Comparison of ENCODE assay signal across 28 mouse cellular contexts in the genomic region with DNA sequence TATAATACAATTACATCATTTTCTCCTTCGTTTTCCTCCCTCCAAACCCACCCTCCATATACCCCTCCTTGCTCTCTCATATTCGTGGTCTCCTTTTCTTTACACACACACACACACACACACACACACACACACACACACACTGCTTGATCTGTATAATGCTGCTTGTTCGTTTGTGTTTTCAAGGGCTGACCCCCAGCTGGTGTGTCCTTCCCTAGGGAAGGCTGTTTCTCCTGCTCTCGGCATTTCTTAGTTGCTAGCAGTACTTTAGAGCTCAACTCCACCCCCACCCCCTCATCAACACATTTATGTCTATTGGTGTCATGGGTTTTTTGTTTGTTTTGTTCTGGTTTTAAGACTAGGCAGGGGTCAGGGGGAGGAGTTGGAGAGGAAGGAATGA.
DNase-seq lines count a peak whose midpoint lies in the region; ATAC-seq lines count a peak whose summit lies in the region.
"Had no signal": no experiment of that assay in that cellular context is flagged by ENCODE, and none has a peak within 500 bp of the region (broad histone marks: within the 10 kb centered on the region; RNA-seq: fewer than 3 reads in every experiment).

No protein-coding gene starts in this region.

- WGBS in forebrain, embryonic 13.5 days = 6% methylated on average over 4 of the region's 4 CpGs
- WGBS in forebrain, embryonic 11.5 days = 23% methylated on average over 4 of the region's 4 CpGs
- WGBS in midbrain, embryonic 11.5 days = 45% methylated on average over 4 of the region's 4 CpGs
- 21% methylated on average over 4 of the region's 4 CpGs for WGBS in midbrain, embryonic 15.5 days
- WGBS in neural tube, embryonic 12.5 days = 30% methylated on average over 4 of the region's 4 CpGs
- WGBS in neural tube, embryonic 15.5 days = 23% methylated on average over 4 of the region's 4 CpGs
- WGBS in embryonic facial prominence, embryonic 11.5 days = 42% methylated on average over 4 of the region's 4 CpGs

- H3K36me3 ChIP-seq in forebrain, embryonic 13.5 days (ENCODE audit: poor library complexity, severe bottlenecking) = no peaks in the 10 kb centered on the region
- no peaks in the 10 kb centered on the region for H3K36me3 ChIP-seq in forebrain, embryonic 11.5 days (ENCODE audit: control insufficient read depth, insufficient read depth, low read length)
- no peaks in the 10 kb centered on the region for H3K36me3 ChIP-seq in midbrain, embryonic 11.5 days (ENCODE audit: control insufficient read depth, insufficient read depth, low read length)
- no peaks in the 10 kb centered on the region for H3K36me3 ChIP-seq in midbrain, embryonic 15.5 days (replicated peaks)
- no peaks in the 10 kb centered on the region for H3K36me3 ChIP-seq in neural tube, embryonic 12.5 days
- H3K36me3 ChIP-seq in neural tube, embryonic 15.5 days = no peaks in the 10 kb centered on the region
- H3K36me3 ChIP-seq in embryonic facial prominence, embryonic 11.5 days (replicated peaks; ENCODE audit: control insufficient read depth, insufficient read depth, low read depth, low read length) = no peaks in the 10 kb centered on the region
- H3K36me3 ChIP-seq: heart, embryonic 13.5 days; stomach, embryonic 15.5 days had no signal

- H3K4me2 ChIP-seq in forebrain, embryonic 13.5 days = no peak overlapping the region
- no peak overlapping the region for H3K4me2 ChIP-seq in forebrain, embryonic 11.5 days (ENCODE audit: low read depth, low read length, severe bottlenecking)
- H3K4me2 ChIP-seq in midbrain, embryonic 11.5 days = no peak overlapping the region
- no peak overlapping the region for H3K4me2 ChIP-seq in midbrain, embryonic 15.5 days
- no peak overlapping the region for H3K4me2 ChIP-seq in neural tube, embryonic 12.5 days (replicated peaks)
- no peak overlapping the region for H3K4me2 ChIP-seq in neural tube, embryonic 15.5 days
- no peak overlapping the region for H3K4me2 ChIP-seq in embryonic facial prominence, embryonic 11.5 days (ENCODE audit: low read depth, low read length)
- H3K4me2 ChIP-seq: heart, embryonic 13.5 days; stomach, embryonic 15.5 days had no signal

- ATAC-seq in forebrain, embryonic 13.5 days = peak; percentile 41; the same call in 1 of the 2 replicates
- ATAC-seq in forebrain, embryonic 11.5 days (replicated peaks; ENCODE audit: low FRiP score) = no peak
- ATAC-seq in midbrain, embryonic 11.5 days (ENCODE audit: low FRiP score) = 0 out of 2 replicates have a peak, but pooled peaks have one; percentile 35
- no peak for ATAC-seq in midbrain, embryonic 15.5 days (replicated peaks)
- ATAC-seq in neural tube, embryonic 12.5 days (ENCODE audit: low FRiP score, low read depth) = 0 out of 2 replicates have a peak, but pooled peaks have one; percentile 48
- no peak for ATAC-seq in neural tube, embryonic 15.5 days (ENCODE audit: low FRiP score)
- ATAC-seq in embryonic facial prominence, embryonic 11.5 days (replicated peaks; ENCODE audit: insufficient number of reproducible peaks, low FRiP score, low TSS enrichment, low read depth) = no peak
- ATAC-seq: CD4-positive, CD25-positive, alpha-beta regulatory T cell, adult 4 months; forebrain, postnatal 0 days; intestine, embryonic 16.5 days had no signal

- H3K9me3 ChIP-seq in forebrain, embryonic 13.5 days (replicated peaks) = no peaks in the 10 kb centered on the region
- H3K9me3 ChIP-seq in forebrain, embryonic 11.5 days (ENCODE audit: control insufficient read depth, low read length) = no peaks in the 10 kb centered on the region
- H3K9me3 ChIP-seq in midbrain, embryonic 11.5 days (ENCODE audit: control insufficient read depth, low read length) = no peaks in the 10 kb centered on the region
- H3K9me3 ChIP-seq in midbrain, embryonic 15.5 days = no peaks in the 10 kb centered on the region
- no peaks in the 10 kb centered on the region for H3K9me3 ChIP-seq in neural tube, embryonic 12.5 days
- no peaks in the 10 kb centered on the region for H3K9me3 ChIP-seq in neural tube, embryonic 15.5 days (replicated peaks)
- H3K9me3 ChIP-seq in embryonic facial prominence, embryonic 11.5 days (replicated peaks; ENCODE audit: control insufficient read depth, low read length) = no peaks in the 10 kb centered on the region
- H3K9me3 ChIP-seq: heart, embryonic 13.5 days; stomach, embryonic 15.5 days had no signal

- H3K9ac ChIP-seq in forebrain, embryonic 13.5 days = no peak overlapping the region
- H3K9ac ChIP-seq in forebrain, embryonic 11.5 days (ENCODE audit: low read length) = no peak overlapping the region
- no peak overlapping the region for H3K9ac ChIP-seq in midbrain, embryonic 11.5 days (ENCODE audit: low read length)
- H3K9ac ChIP-seq in midbrain, embryonic 15.5 days = no peak overlapping the region
- no peak overlapping the region for H3K9ac ChIP-seq in neural tube, embryonic 12.5 days
- H3K9ac ChIP-seq in neural tube, embryonic 15.5 days (replicated peaks) = no peak overlapping the region
- no peak overlapping the region for H3K9ac ChIP-seq in embryonic facial prominence, embryonic 11.5 days (replicated peaks; ENCODE audit: low read length)
- H3K9ac ChIP-seq: forebrain, postnatal 0 days; heart, embryonic 13.5 days; liver, embryonic 14.5 days; stomach, embryonic 15.5 days had no signal

- H3K27me3 ChIP-seq in forebrain, embryonic 13.5 days = no peaks in the 10 kb centered on the region
- H3K27me3 ChIP-seq in forebrain, embryonic 11.5 days (ENCODE audit: control insufficient read depth, insufficient read depth, low read length) = no peaks in the 10 kb centered on the region
- H3K27me3 ChIP-seq in midbrain, embryonic 11.5 days (ENCODE audit: control insufficient read depth, insufficient read depth, low read length) = no peaks in the 10 kb centered on the region
- no peaks in the 10 kb centered on the region for H3K27me3 ChIP-seq in midbrain, embryonic 15.5 days (replicated peaks)
- H3K27me3 ChIP-seq in neural tube, embryonic 12.5 days (replicated peaks) = no peaks in the 10 kb centered on the region
- H3K27me3 ChIP-seq in neural tube, embryonic 15.5 days (replicated peaks) = no peaks in the 10 kb centered on the region
- no peaks in the 10 kb centered on the region for H3K27me3 ChIP-seq in embryonic facial prominence, embryonic 11.5 days (ENCODE audit: control insufficient read depth, insufficient read depth, low read length)
- H3K27me3 ChIP-seq: heart, embryonic 13.5 days; stomach, embryonic 15.5 days had no signal

- H3K27ac ChIP-seq in forebrain, embryonic 13.5 days = no peak overlapping the region
- H3K27ac ChIP-seq in forebrain, embryonic 11.5 days (ENCODE audit: low read depth, low read length) = no peak overlapping the region
- H3K27ac ChIP-seq in midbrain, embryonic 11.5 days (ENCODE audit: low read depth, low read length) = no peak overlapping the region
- H3K27ac ChIP-seq in midbrain, embryonic 15.5 days = no peak overlapping the region
- H3K27ac ChIP-seq in neural tube, embryonic 12.5 days = no peak overlapping the region
- H3K27ac ChIP-seq in neural tube, embryonic 15.5 days (replicated peaks) = no peak overlapping the region
- no peak overlapping the region for H3K27ac ChIP-seq in embryonic facial prominence, embryonic 11.5 days (replicated peaks; ENCODE audit: low read depth, low read length)
- H3K27ac ChIP-seq: heart, adult 2 months; heart, embryonic 13.5 days; liver, embryonic 14.5 days; macrophage; stomach, embryonic 15.5 days had no signal

- no peak overlapping the region for H3K4me3 ChIP-seq in forebrain, embryonic 13.5 days
- H3K4me3 ChIP-seq in forebrain, embryonic 11.5 days (ENCODE audit: low read depth, low read length) = no peak overlapping the region
- no peak overlapping the region for H3K4me3 ChIP-seq in midbrain, embryonic 11.5 days (ENCODE audit: low read depth, low read length)
- no peak overlapping the region for H3K4me3 ChIP-seq in midbrain, embryonic 15.5 days
- no peak overlapping the region for H3K4me3 ChIP-seq in neural tube, embryonic 12.5 days
- no peak overlapping the region for H3K4me3 ChIP-seq in neural tube, embryonic 15.5 days (replicated peaks)
- no peak overlapping the region for H3K4me3 ChIP-seq in embryonic facial prominence, embryonic 11.5 days (ENCODE audit: low read depth, low read length)
- H3K4me3 ChIP-seq: erythroblast, embryonic 14.5 days; heart, adult 2 months; heart, embryonic 13.5 days; stomach, embryonic 15.5 days had no signal

- DNase-seq in forebrain, embryonic 11.5 days (ENCODE audit: low spot score) = no peak
- DNase-seq in midbrain, embryonic 11.5 days (ENCODE audit: low spot score, missing footprints) = no peak
- DNase-seq in embryonic facial prominence, embryonic 11.5 days (ENCODE audit: low spot score) = peak; percentile 5
- DNase-seq in spleen, postnatal 14 days (ENCODE audit: low spot score in 2 of 2) = no peak
- DNase-seq: adrenal gland, postnatal 25 days; cerebellum, adult 18-20 months; cerebellum, postnatal 10 days; forebrain, postnatal 0 days; heart, adult 2 months; heart, postnatal 10 days; kidney, adult 9 months; kidney, postnatal 14 days; layer of hippocampus, adult 9-11 months; liver; lung, adult 2 months; lung, postnatal 10 days; right cerebral cortex, postnatal 14 days had no signal

- H3K4me1 ChIP-seq in forebrain, embryonic 13.5 days = peaks cover 15% of the 10 kb centered on the region
- no peaks in the 10 kb centered on the region for H3K4me1 ChIP-seq in forebrain, embryonic 11.5 days (replicated peaks; ENCODE audit: control insufficient read depth, insufficient read depth, low read length)
- peaks cover 3% of the 10 kb centered on the region; the same call in 1 of the 2 replicates for H3K4me1 ChIP-seq in midbrain, embryonic 11.5 days (ENCODE audit: control insufficient read depth, insufficient read depth, low read length)
- peaks cover 2% of the 10 kb centered on the region; the same call in 1 of the 2 replicates for H3K4me1 ChIP-seq in midbrain, embryonic 15.5 days
- H3K4me1 ChIP-seq in neural tube, embryonic 12.5 days = peaks cover 2% of the 10 kb centered on the region; the same call in 1 of the 2 replicates
- peaks cover 14% of the 10 kb centered on the region for H3K4me1 ChIP-seq in neural tube, embryonic 15.5 days
- no peaks in the 10 kb centered on the region for H3K4me1 ChIP-seq in embryonic facial prominence, embryonic 11.5 days (ENCODE audit: control insufficient read depth, insufficient read depth, low read length)
- H3K4me1 ChIP-seq: stomach, embryonic 15.5 days had no signal

Comparison
In these comparisons a context has a peak if more than half of its experiments do, and no peak if none do; other contexts are left out.
1. ATAC-seq: peak in forebrain, embryonic 13.5 days (single experiment), midbrain, embryonic 11.5 days (single experiment) and neural tube, embryonic 12.5 days (single experiment); none in forebrain, embryonic 11.5 days (single experiment), midbrain, embryonic 15.5 days (single experiment), neural tube, embryonic 15.5 days (single experiment) and embryonic facial prominence, embryonic 11.5 days (single experiment).